Mouse (Mus musculus) lung, postnatal 0 days (tissue): ENCODE measurements around the gene Gm49353. TPM values are rescaled to one million over a fixed set of nuclear protein-coding genes. Genes with fewer than 3 reads are reported as not detected.

Experiments
- ATAC-seq: fragments of 200-750 bp; cut with Nextera tagmentation; 2 replicates; pipeline ENCODE4 v1.8.0; 2017; ENCODE audit warnings: moderate library complexity
- DNase-seq: peaks from one replicate; pipeline ENCODE4 v3.0.0-alpha.2; 2016; ENCODE audit warnings: low spot score
- H3K27ac ChIP-seq: fragments of 300-500 bp; sonication (generic); 2 replicates; pipeline ENCODE4 v1.5.1; 2014; ENCODE audit warnings: antibody characterized with exemption, mild to moderate bottlenecking, low read length, mixed read lengths
- H3K27me3 ChIP-seq: fragments of 300-500 bp; sonication (generic); replicated peaks from 2 replicates; pipeline ENCODE4 v1.6.1; 2014; ENCODE audit warnings: low read length, mixed read lengths; ENCODE audit not compliant: insufficient read depth
- H3K36me3 ChIP-seq: fragments of 300-500 bp; sonication (generic); 2 replicates; pipeline ENCODE4 v1.6.1; 2014; ENCODE audit warnings: low read length, mixed read lengths; ENCODE audit not compliant: insufficient read depth
- H3K4me1 ChIP-seq: fragments of 300-500 bp; sonication (generic); 2 replicates; pipeline ENCODE4 v1.6.1; 2014; ENCODE audit warnings: antibody characterized with exemption, low read depth, low read length, mixed read lengths; ENCODE audit not compliant: insufficient read depth
- H3K4me2 ChIP-seq: fragments of 300-500 bp; sonication (generic); replicated peaks from 2 replicates; pipeline ENCODE4 v1.6.1; 2014; ENCODE audit warnings: low read depth, mild to moderate bottlenecking, low read length, moderate library complexity, mixed read lengths
- H3K4me3 ChIP-seq: fragments of 300-500 bp; sonication (generic); 2 replicates; pipeline ENCODE4 v1.5.1; 2014; ENCODE audit warnings: low read depth, low read length
- H3K9ac ChIP-seq: fragments of 300-500 bp; sonication (generic); replicated peaks from 2 replicates; pipeline ENCODE4 v1.6.1; 2014; ENCODE audit warnings: low read depth, mild to moderate bottlenecking
- H3K9me3 ChIP-seq: fragments of 300-500 bp; sonication (generic); 2 replicates; pipeline ENCODE4 v1.6.1; 2016; ENCODE audit warnings: low read length, mixed read lengths
- CTCF ChIP-seq: IDR thresholded peaks from 2 replicates; pipeline ENCODE4 v1.5.1; 2016; ENCODE audit warnings: antibody characterized with exemption, mild to moderate bottlenecking
- EP300 ChIP-seq: IDR thresholded peaks from 2 replicates; pipeline ENCODE4 v1.6.1; 2016; ENCODE audit warnings: antibody characterized with exemption, mild to moderate bottlenecking, control low read depth
- WGBS: fragments of 180-500 bp; shearing (Covaris S2); extraction: QIAGEN DNeasy Blood & Tissue Kit; methylation state at CpG from one replicate; pipeline ENCODE4 v1.1.7; 2014; 5-methylcytosine and 5-hydroxymethylcytosine counted together
- polyA plus RNA-seq: library from polyadenylated mRNA; unstranded; fragments of >200 nt; fragmentation: Nextera tagmentation; extraction: Ambion mirVana; gene quantifications from 2 replicates; pipeline ENCODE4 v1.2.1, GENCODE M21; 2015

Gm49353 gene
- not detected in 2 replicates for polyA plus RNA-seq

GRCm38 (mm10) chr10:29198642-29199041 is at the start of gene Gm49353:
Gene Gm49353, plus strand, starts transcription at chr10:29198954.
- Histone ChIP-seq H3K27me3 (no peaks in the 10 kb centered on the region), H3K27ac (no peak within 1 kb of the TSS), H3K9ac (no peak within 1 kb of the TSS), H3K4me2 (no peak within 1 kb of the TSS), H3K4me1 (no peaks in the 10 kb centered on the region), H3K4me3 (no peak within 1 kb of the TSS), H3K36me3 (no peaks in the 10 kb centered on the region), H3K9me3 (no peaks in the 10 kb centered on the region)
- TF ChIP-seq EP300 (no peak), CTCF (no peak)
- ATAC-seq (no peak), DNase-seq (no peak)
- WGBS: 85% methylated on average over 7 of the region's 7 CpGs

DNA sequence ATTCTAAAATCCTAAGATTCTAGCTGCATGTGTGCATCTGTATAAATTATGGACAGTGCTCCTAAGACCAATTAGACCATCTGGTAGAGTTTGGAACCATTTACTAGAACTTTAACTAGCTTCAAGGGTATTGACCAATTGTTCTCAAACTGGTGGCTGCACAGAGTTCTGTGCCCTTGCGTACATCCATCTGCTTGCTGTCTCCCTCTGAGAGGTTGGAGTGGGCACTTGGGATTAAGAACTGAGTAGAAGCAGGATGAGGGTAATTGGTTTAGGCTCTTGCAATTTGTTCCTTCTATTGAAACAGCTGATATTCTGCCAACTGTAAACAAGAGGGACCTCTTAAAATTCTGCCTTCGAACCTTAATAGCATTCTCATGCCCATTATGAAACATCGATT is 43.5 kb upstream of the Gm49353 start:
- TF ChIP-seq EP300: no peak
- TF ChIP-seq CTCF: no peak
- no peaks in the 10 kb centered on the region for H3K36me3 ChIP-seq
- 79% methylated on average over 3 of the region's 3 CpGs for WGBS
- DNase-seq: no peak
- no peak overlapping the region for H3K4me3 ChIP-seq
- H3K27me3 ChIP-seq: no peaks in the 10 kb centered on the region
- H3K27ac ChIP-seq: no peak overlapping the region
- H3K9ac ChIP-seq: no peak overlapping the region
- no peaks in the 10 kb centered on the region for H3K4me1 ChIP-seq
- no peak for ATAC-seq
- no peaks in the 10 kb centered on the region for H3K9me3 ChIP-seq
- H3K4me2 ChIP-seq: no peak overlapping the region

- Histone ChIP-seq H3K27me3 (no peaks in the 10 kb centered on the region), H3K36me3 (no peaks in the 10 kb centered on the region), H3K27ac (no peak overlapping the region), H3K4me1 (no peaks in the 10 kb centered on the region), H3K9ac (no peak overlapping the region), H3K9me3 (no peaks in the 10 kb centered on the region), H3K4me3 (no peak overlapping the region), H3K4me2 (no peak overlapping the region)
- no peak for ATAC-seq
- TF ChIP-seq CTCF (no peak), EP300 (no peak)
- 74% methylated on average over 2 of the region's 2 CpGs for WGBS
- DNase-seq: no peak
Measured at GRCm38 (mm10) chr10:29161664-29162063, 37.1 kb upstream of the Gm49353 start.

GRCm38 (mm10) chr10:29173778-29174177 is 25.0 kb upstream of the Gm49353 start:
- H3K27me3 ChIP-seq: no peaks in the 10 kb centered on the region
- no peaks in the 10 kb centered on the region for H3K36me3 ChIP-seq
- no peak for TF ChIP-seq CTCF
- no peak for TF ChIP-seq EP300
- no peaks in the 10 kb centered on the region for H3K4me1 ChIP-seq
- H3K27ac ChIP-seq: no peak overlapping the region
- WGBS: 64% methylated on average over 2 of the region's 2 CpGs
- H3K9me3 ChIP-seq: no peaks in the 10 kb centered on the region
- H3K4me3 ChIP-seq: no peak overlapping the region
- ATAC-seq (no peak), DNase-seq (no peak)
- no peak overlapping the region for H3K9ac ChIP-seq
- no peak overlapping the region for H3K4me2 ChIP-seq

- whole genome bisulfite sequencing: 78% methylated on average over 3 of the region's 3 CpGs
- TF ChIP-seq CTCF: no peak
- TF ChIP-seq EP300: no peak
- no peaks in the 10 kb centered on the region for H3K9me3 ChIP-seq
- H3K27ac ChIP-seq: no peak overlapping the region
- ATAC-seq (no peak), DNase-seq (no peak)
- H3K27me3 ChIP-seq: no peaks in the 10 kb centered on the region
- no peak overlapping the region for H3K9ac ChIP-seq
- no peak overlapping the region for H3K4me3 ChIP-seq
- no peak overlapping the region for H3K4me2 ChIP-seq
- no peaks in the 10 kb centered on the region for H3K36me3 ChIP-seq
- no peaks in the 10 kb centered on the region for H3K4me1 ChIP-seq
Measured at GRCm38 (mm10) chr10:29175656-29176055, 23.1 kb upstream of the Gm49353 start.

DNA sequence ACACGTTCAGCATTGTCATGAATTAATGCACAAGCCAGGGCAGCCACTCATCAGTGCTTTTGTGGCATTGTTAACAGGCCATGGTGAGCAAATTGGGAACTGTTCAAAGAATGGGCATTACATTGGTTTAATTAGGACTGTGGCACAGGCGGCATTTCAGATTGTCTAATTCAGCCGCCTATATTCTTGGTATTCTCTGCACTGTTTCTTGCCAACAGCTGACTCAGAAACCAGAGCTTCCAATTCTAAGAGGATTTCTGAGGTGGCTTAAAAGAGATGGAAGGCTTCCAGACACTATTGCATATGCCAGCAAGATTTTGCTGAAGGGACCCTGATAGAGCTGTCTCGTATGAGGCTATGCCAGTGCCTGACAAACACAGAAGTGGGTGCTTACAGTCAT is 21.9 kb upstream of the Gm49353 start:
- Histone ChIP-seq H3K27me3 (no peaks in the 10 kb centered on the region), H3K4me3 (no peak overlapping the region), H3K36me3 (no peaks in the 10 kb centered on the region), H3K4me1 (no peaks in the 10 kb centered on the region), H3K4me2 (no peak overlapping the region), H3K27ac (no peak overlapping the region), H3K9ac (no peak overlapping the region), H3K9me3 (no peaks in the 10 kb centered on the region)
- no peak for TF ChIP-seq CTCF
- TF ChIP-seq EP300: no peak
- no peak for DNase-seq
- 74% methylated on average over 4 of the region's 4 CpGs for WGBS
- no peak for ATAC-seq

DNA sequence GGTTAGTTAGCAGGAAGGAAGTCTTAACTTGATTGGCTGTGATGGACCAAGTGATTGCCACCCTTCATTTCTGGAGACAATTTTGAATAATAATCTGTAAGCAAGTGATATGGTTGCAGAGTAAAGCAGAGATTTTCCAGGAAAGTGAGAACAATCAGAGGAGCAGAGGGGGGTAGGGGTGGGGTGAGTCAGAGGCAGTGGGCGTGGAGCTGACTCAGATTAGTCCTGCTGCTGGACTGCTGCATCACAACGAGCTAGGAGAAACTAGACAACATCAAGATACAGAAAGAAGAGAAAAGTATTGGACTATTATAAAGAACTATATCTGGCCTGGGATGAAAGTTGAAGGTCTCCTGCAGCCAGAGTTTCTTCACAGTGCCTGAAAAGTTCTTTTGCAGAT is 20.8 kb upstream of the Gm49353 start:
- H3K4me2 ChIP-seq: no peak overlapping the region
- no peaks in the 10 kb centered on the region for H3K9me3 ChIP-seq
- TF ChIP-seq CTCF (no peak), EP300 (no peak)
- H3K27ac ChIP-seq: no peak overlapping the region
- no peak for DNase-seq
- no peaks in the 10 kb centered on the region for H3K36me3 ChIP-seq
- H3K27me3 ChIP-seq: no peaks in the 10 kb centered on the region
- no peak overlapping the region for H3K4me3 ChIP-seq
- H3K9ac ChIP-seq: no peak overlapping the region
- H3K4me1 ChIP-seq: no peaks in the 10 kb centered on the region
- 42% methylated on average over 2 of the region's 2 CpGs for WGBS
- ATAC-seq: no peak
